Mouse (Mus musculus): Measurements from ENCODE around the gene C9orf72.

The C9orf72 gene

DNA sequence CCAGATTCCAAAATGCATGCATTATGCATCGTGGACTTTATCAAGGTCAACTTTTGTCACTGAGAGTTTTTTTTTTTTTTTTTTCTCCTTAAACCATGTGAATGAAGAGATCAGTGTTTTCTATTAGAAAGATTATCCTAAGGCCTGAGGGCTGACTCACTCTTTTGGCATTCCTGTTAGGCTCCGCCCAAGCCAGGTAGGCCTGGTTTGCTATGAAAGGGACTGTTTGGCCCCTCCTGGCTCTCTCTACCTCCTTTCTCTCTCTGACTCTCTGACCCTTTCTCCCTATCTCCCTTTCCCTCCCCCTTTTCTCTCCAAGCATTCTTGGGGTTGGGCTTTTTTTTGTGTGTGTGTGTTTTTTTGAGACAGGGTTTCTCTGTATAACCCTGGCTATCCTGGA, 50.4 kb downstream of the C9orf72 start:
- DNase-seq, result no peak

GRCm38 (mm10) chr4:35173551-35173950, 52.4 kb downstream of the C9orf72 start:
- DNase-seq, result no peak

DNA sequence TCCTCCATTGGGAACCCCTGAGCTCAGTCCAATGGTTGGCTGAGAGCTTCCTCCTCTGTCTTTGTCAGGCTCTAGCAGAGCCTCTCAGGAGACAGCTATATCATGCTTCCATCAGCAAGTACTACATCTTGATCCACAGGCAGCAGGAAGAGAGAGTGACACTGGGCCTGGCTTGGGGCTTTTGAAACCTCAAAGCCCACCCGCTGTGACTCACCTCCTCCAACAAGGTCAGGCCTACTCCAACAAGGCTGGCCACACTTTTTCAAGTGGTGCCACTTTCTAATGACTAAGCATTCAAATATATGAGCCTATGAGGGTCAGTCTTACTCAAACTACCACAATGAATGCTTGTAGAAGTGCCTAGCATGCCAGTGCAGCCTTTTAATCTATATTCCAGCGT, 53.5 kb downstream of the C9orf72 start:
- DNase-seq, result no peak

GRCm38 (mm10) chr4:35169571-35170125, 56.3 kb downstream of the C9orf72 start:
- no peak for DNase-seq

- no peak for DNase-seq
Observed at GRCm38 (mm10) chr4:35167855-35168254, 58.1 kb downstream of the C9orf72 start.

- no peak for DNase-seq
Observed at GRCm38 (mm10) chr4:35165947-35166346, 60.0 kb downstream of the C9orf72 start.

- DNase-seq, result no peak
Observed at GRCm38 (mm10) chr4:35165275-35165674, 60.7 kb downstream of the C9orf72 start.

GRCm38 (mm10) chr4:35157815-35158214, 68.2 kb downstream of the C9orf72 start:
- no peak for DNase-seq

- DNase-seq, result peak; percentile 95
Observed at GRCm38 (mm10) chr4:35156751-35157611, 69.0 kb downstream of the C9orf72 start, which contains the start of gene Mob3b. Mob3b (minus strand) TSS chr4:35157484.

GRCm38 (mm10) chr4:35156149-35156611, 69.8 kb downstream of the C9orf72 start:
- DNase-seq, result peak; percentile 73

DNA sequence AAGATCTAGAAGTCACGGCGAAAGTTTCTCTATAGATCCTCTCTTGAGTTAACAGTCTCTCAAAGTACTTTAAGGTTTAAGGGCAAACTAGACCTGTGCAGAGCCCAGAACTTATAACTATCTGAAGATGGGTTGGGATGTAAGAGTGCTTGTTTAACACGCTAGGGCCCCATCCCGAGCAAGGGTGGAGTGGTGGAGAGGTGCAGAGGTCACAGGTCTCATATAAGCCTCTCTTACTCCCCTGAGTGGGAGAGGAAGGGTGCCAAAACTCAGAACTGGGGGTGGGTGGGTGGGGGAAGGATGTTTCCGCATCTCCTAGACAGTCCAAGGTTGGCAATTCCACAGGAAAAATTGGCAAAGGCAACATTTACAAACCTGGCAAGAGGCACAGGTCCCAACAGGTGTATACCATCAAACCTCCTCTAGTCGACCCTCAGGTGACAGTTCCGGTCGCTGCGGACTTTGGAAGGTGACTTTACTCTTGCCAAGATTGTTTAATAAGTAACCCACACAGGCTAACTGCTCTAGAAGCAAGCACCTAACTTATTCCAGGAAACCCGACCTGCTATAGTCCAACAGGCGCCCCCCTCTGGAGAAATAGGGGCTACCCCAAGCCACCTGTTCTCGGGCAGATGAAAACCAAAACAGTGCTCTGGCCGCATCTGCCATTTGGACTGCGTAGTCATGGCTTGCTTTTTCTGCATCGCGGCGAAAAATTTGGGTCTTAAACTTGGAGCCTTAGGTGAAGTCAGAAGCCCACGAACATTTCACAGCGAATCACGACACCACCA, 70.6 kb downstream of the C9orf72 start:
- peak; percentile 75 for DNase-seq

- no peak for DNase-seq
Observed at GRCm38 (mm10) chr4:35154051-35154450, 71.9 kb downstream of the C9orf72 start.

DNA sequence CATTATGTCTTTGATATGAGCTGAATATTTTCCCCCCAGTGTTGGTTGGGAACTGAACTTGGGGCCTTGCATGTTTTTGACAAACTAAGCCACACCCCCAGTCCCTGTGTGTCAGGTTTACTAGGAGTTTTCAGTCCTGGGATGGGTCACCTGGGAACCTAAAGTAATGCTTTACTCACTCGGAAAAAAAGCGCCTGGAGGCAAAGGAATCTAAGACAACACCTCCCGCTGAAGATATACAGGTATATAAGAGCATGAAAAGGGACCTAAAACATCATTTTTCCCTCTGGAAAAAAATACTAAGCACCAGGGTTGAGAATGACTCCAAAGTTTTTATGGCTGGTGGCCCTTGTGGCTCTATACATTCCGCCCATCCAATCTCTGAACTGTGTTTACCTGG, 74.2 kb downstream of the C9orf72 start, which contains the start of gene Ifnk:
TSS of gene Ifnk (plus strand) at position 301 of the 400 bp plus-strand sequence.
- DNase-seq, result no peak

- DNase-seq, result no peak
Observed at GRCm38 (mm10) chr4:35150706-35151105, 75.3 kb downstream of the C9orf72 start.

DNA sequence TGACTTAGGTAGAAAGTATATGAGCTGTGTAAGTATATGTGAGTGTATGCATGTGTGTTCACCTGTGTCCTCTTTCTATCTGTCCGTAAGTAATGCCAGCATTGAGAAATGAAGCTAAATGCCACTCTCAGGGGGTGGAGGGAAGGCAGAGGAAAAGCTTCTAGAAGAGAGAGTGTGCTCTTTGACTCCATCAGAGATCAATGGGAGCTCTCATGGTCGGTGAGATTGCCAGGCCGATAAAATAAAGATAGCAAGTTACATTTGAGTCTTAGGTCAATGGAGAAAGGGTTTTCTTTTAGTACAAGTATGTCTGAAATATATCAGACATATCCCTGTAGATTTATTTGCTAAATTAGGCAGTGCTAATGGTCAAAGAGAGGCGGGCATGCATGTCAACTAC, 77.6 kb downstream of the C9orf72 start:
- no peak for DNase-seq

GRCm38 (mm10) chr4:35146597-35146996, 79.4 kb downstream of the C9orf72 start:
- DNase-seq, result no peak

GRCm38 (mm10) chr4:35145726-35146125, 80.2 kb downstream of the C9orf72 start:
- no peak for DNase-seq

DNA sequence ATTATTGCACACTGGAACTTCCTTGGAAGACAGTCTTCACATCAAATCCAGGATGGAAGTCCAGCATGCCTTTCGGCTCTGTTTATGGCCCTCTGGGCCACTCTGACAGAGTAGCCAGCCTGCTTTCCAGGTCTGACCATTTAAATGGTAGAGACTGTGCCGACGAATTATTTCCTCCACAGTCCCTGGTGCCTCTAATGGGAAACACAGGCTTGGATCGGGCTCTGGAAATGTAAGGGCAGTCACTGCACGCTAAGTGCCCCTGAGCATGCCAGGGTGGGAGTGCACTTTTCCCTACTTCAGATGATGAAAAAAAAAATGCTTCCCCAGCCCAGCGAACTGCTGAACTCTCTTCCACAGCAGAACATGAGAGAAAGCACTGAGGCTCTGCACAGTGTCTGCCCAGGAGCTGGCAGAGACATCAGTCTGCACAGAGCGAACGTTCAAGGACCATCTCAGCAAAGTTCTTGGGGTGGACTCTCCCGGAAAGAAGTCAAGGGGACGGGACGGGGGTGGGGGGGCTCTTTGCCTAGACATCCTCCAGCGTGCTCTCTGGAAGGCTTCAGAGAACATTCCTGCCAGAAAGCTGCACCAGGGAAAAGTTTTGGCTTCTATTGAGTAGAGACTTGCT, 82.4 kb downstream of the C9orf72 start:
- DNase-seq, result no peak

All from thymus, postnatal 4 days (tissue).